Mouse (Mus musculus) lung, adult 2 months (tissue): Measurements from ENCODE around the gene Aven.

Source experiments
- CTCF ChIP-seq: fragments of 200-500 bp; IDR thresholded peaks from 2 replicates; pipeline ENCODE4 v1.5.1; 2011; ENCODE audit warnings: mild to moderate bottlenecking, low read length, control low read depth; ENCODE audit not compliant: insufficient read depth
- POLR2A ChIP-seq: fragments of 200-500 bp; IDR thresholded peaks from 2 replicates; pipeline ENCODE4 v1.6.1; 2011; ENCODE audit warnings: low read depth, mild to moderate bottlenecking, control low read depth, low read length, borderline replicate concordance; ENCODE audit errors: extremely low read depth

DNA sequence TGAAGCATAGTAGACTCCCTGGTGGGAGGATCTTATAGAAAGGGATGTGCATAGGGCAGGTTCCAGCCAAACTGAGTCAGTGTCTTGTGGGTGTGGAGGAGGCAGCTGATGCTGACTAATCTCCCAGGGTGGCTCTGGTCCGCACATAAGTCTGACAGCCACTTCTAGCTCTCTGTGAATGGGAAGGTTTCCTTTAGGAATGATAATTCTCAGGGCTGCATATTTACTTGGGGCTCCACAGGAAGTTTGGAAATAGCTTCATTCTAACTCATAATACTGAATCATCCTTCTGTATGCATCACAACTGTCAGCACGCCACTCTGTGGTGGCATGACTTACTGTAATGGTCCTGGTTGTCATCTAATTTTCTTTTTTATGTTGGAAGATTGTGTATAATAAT lies 49.3 kb upstream of the Aven start:
- no peak for TF ChIP-seq CTCF
- TF ChIP-seq POLR2A, result no peak
